Mouse (Mus musculus) urinary bladder, postnatal 25 days (tissue): ENCODE measurements at regions not wholly inside any gene's neighbourhood (a gene's known extent, or its start where the extent isn't known, plus 50 kb on each side); places are given as distances from the start of the nearest gene placed in this dataset.
A peak's percentile ranks its signal among the peaks of the same experiment; 100 is the strongest.

Experiments
- DNase-seq: peaks from one replicate; pipeline ENCODE4 v3.0.0; 2022; ENCODE audit warnings: low spot score

DNA sequence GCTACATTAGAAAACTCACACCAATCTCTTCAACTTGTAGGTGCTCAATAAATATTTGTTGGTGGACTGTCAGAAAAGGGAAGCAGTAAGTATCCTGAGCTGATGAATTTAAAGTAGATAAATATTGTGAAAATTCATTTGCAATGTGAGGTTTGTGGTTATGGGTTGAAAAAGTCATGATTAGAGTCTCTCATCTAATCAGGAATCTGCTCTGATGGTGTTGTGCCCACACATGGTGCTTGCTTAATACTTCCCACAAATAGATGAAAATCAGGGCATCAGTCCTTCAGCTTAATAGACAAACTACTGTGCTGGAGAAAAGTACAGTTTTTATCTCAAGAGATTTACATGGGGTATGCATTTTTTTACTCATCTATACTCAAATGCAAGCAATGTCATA is 59.9 kb downstream of the S1pr1 start:
- DNase-seq = no peak

- DNase-seq = no peak
Observed at GRCm38 (mm10) chr3:115652236-115652635, 62.6 kb downstream of the S1pr1 start.

GRCm38 (mm10) chr3:115649338-115650117 is 65.3 kb downstream of the S1pr1 start:
- DNase-seq = no peak

- no peak for DNase-seq
Observed at GRCm38 (mm10) chr3:115646993-115647392, 67.9 kb downstream of the S1pr1 start.

GRCm38 (mm10) chr3:115644307-115644706 is 70.6 kb downstream of the S1pr1 start:
- DNase-seq = no peak

GRCm38 (mm10) chr3:115642846-115643260 is 72.0 kb downstream of the S1pr1 start:
- peak; percentile 76 for DNase-seq

DNA sequence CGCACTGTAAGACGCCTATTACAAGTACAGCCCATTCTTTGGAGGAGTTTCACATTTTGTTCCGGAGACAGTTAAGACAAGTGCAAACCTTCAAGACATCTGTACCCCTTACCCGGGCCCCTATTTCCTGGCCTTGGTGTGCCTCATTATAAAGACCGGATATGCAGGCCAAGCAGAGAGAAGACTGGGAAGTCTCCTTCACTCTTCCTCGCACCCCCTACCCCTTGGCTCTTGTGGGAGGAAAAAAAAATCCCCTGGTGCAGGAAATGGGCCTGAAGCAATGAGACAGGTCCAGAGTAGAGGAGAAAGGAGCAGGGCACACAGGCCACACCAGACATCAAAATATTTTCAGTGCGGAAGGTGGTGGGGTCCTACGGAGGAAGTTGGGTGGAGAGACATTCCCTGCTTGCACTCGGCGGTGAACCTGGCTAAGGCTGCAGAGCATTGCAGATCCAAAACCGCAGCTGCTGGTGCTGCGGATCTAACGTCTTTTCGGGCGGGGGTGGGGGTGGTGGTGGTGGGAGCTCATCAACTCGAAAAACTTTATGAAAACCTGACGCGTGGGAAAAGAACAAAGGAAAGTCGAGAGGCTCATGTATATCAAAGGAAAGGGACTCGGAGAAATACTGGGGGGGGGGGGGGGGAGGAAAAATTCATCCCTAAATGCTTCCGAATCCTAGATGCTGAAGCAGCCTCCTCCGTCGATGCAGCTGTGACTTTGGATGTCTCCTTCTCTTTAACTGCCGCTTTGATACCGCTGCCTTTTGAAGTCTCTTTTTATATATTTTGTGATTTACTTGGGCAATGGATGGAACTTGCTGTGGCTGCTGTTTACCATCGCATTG is 72.6 kb downstream of the S1pr1 start:
- no peak for DNase-seq

GRCm38 (mm10) chr3:115641411-115641810 is 73.5 kb downstream of the S1pr1 start:
- DNase-seq = no peak

DNA sequence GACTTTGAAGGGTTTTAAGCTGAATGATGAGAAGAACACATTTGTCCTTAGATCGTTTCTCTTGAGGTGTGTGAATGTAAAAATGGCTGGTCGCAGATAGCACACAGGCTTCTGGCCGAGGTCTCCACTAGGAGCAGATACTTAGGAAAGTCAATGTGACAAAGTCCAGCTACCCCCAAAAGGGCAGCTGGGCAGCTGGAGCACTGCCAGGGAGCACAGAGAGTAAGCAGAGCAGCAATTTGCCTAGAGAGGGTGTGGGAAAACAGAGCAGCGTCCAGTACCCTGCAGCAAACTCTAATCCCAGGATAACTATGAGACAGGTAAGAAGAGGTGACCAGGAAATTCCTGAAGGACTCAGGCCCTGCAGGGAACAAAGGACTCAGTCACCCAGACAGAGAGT is 79.4 kb downstream of the S1pr1 start:
- no peak for DNase-seq

DNA sequence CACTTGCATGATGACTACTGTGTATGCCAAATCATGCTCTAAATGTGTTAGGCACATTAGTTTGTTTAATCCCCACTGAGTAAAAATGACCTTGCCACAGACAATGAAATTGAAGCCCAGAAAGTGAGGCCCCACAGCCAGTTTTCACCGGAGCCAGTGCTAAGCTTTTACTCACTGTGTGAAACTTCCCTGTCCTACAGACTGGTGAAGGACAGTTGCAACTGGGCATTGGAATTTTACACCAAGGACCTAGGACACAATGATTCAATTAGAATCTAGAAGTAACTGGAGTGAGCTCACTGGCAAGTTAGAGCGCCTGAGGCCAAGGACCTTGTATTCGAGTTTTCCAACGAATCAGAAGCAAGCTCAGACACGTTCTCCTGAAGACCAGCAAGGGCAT is 79.8 kb downstream of the S1pr1 start:
- no peak for DNase-seq

- DNase-seq = no peak
Observed at GRCm38 (mm10) chr3:115632417-115632743, 82.5 kb downstream of the S1pr1 start.

- no peak for DNase-seq
Observed at GRCm38 (mm10) chr3:115631573-115632416, 83.1 kb downstream of the S1pr1 start.

GRCm38 (mm10) chr3:115622920-115623319 is 92.0 kb downstream of the S1pr1 start:
- no peak for DNase-seq

DNA sequence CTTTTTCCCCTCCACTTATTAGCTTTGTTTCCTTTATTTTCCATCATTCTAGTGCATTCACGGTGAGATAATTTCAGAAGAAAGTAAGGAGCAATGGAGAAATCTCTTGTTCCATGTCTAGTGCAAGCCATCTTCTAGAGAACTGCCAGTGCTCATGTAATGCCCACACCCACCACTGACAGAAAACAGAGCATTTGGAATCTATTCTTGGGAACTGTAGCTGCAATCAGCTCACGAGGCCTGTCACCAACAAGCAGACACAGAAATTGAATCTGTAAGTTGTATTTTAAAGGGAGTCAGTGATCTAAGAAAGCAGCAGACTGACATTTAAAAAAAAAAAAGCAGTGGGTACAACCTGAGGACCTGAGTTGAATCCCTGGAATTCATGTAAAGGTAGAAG is 92.6 kb downstream of the S1pr1 start:
- no peak for DNase-seq

- DNase-seq = no peak
Observed at GRCm38 (mm10) chr3:115619970-115620369, 94.9 kb downstream of the S1pr1 start.

DNA sequence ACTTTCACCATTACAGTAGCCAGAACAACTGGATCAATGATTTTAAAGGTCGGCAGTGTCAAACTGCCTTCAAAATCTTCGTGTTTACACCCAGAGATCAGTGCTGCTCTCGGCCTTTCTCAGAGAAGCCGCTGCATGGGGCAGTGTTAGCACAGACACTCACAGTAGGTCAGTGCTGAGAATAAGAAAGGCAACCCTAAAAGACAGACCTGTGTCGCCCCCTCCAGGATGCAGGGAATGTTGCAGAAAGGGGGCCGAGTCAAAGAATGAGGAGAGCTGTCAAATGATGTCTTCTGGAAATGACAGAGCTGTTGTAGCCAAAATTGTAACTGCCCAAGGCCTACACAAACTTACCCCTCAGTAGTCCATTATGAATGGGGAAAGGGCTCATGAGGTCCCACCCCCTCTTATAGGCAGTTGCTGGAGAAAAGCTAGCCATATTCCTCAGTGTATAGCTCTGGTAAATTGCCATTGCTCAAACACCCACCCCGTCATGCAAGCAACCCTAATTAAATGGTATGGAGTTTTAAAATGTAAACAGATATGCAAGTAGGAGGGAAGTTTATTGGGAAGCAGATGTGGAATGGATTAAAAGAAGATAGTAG is 98.8 kb downstream of the S1pr1 start:
- DNase-seq = no peak

GRCm38 (mm10) chr3:115612859-115613258 is 102.0 kb downstream of the S1pr1 start:
- no peak for DNase-seq

- no peak for DNase-seq
Observed at GRCm38 (mm10) chr3:115608087-115608486, 106.8 kb downstream of the S1pr1 start.

- DNase-seq = no peak
Observed at GRCm38 (mm10) chr3:115604734-115605279, 110.1 kb downstream of the S1pr1 start.

GRCm38 (mm10) chr3:115604267-115604666 is 110.6 kb downstream of the S1pr1 start:
- DNase-seq = no peak

DNA sequence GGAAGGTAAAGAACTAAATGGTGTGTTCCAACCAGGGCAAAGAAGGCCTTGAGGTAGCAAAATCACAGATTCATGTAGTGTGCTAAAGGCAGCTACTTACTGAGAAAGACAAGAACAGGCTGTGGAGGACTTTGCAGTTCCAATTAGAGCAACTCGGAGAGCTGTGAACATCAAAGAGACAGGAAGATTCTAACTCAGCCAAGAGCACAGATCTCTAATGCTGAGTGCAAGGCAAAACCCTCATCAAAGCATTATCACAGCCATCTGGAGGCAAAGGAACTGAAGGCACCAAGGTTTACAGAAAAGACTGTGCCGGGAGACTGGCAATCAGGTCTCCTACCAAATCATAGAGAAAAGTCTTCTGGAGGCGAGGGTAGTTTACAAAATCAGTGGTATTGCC is 111.1 kb downstream of the S1pr1 start:
- no peak for DNase-seq

DNA sequence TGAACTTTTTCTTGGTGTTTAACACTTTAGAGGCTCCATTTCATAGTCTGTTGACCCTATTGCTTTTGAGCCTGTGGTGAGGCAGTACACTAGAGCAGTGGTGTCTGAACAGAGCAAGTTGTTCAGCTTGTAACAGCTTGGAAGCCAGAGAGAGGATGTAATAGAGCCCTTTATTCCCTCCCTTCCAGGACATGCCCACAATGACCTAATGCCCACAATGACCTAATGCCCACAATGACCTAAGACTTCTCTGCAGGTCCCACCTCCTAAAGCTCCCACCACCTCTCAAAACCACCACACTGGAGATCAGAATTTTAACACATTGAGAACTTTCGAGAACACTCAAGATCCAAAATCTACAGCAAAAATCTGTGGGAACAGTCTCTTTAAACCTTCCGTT is 115.6 kb downstream of the S1pr1 start:
- DNase-seq = no peak
